Mouse (Mus musculus): Measurements from ENCODE around the gene Abracl. TPM values are rescaled to one million over a fixed set of nuclear protein-coding genes. Genes with fewer than 3 reads are reported as not detected.

The Abracl gene
- polyA plus RNA-seq, 1 experiment from 2014 or later: 147 TPM

DNA sequence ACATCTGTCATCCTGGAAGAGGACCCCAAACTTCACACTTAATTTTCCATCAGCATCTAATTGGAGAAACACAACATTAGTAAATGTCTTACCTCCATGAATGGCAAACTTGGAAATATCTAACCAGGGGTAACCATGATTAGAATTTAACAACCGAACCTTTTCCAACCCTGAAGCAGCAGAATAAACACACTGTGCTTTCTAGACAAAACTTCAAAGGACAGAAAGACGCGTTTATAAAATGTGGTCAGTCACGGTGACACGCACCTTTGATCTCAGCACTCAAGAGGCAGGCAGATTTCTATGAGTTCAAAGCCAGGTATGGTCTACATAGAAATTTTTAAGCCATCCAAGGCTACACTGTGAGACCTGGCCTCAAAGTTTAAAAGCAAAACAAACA is 11.3 kb downstream of the Abracl start:
- no peaks in the 10 kb centered on the region for H3K9me3 ChIP-seq
- H3K4me3 ChIP-seq: no peak overlapping the region
- no peaks in the 10 kb centered on the region for H3K27me3 ChIP-seq (ENCODE audit: poor library complexity, severe bottlenecking)
- WGBS: 92% methylated on average over 5 of the region's 5 CpGs
- H3K4me1 ChIP-seq: 0 out of 2 replicates have a peak, but pooled peaks cover 6% of the 10 kb centered on the region
- no peak overlapping the region for H3K27ac ChIP-seq
- H3K36me3 ChIP-seq (replicated peaks): peaks cover 75% of the 10 kb centered on the region
- no peak for DNase-seq (ENCODE audit: extremely low spot score, low spot score)

GRCm38 (mm10) chr10:18009744-18010143 is 13.3 kb downstream of the Abracl start:
- Histone ChIP-seq H3K27me3 (ENCODE audit: poor library complexity, severe bottlenecking) (no peaks in the 10 kb centered on the region), H3K36me3 (replicated peaks) (peaks cover 58% of the 10 kb centered on the region), H3K9me3 (no peaks in the 10 kb centered on the region), H3K27ac (no peak overlapping the region), H3K4me1 (0 out of 2 replicates have a peak, but pooled peaks cover 6% of the 10 kb centered on the region), H3K4me3 (no peak overlapping the region)
- DNase-seq (ENCODE audit: extremely low spot score, low spot score): no peak
- WGBS: 88% methylated on average over 1 of the region's 1 CpGs

DNA sequence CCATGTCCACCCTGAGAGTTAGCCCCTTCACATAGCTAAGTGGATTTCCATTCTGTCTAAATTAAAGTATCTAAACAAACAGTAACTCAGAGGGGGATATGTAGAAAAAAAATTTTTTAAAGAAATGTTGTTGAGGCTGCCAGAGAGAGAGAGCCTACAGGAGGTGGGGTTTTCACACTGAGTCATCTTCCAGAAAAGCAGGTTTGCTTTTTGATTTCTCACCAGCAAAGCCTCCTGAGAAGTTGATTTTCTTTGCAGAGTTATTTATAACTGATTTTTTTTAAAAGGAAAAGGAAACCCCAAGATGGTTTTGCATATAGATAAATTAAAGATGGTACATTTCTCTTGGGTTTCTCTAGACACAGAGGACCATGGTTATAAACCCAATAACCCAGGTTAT is 15.0 kb downstream of the Abracl start:
- Histone ChIP-seq H3K4me3 (no peak overlapping the region), H3K9me3 (no peaks in the 10 kb centered on the region), H3K4me1 (0 out of 2 replicates have a peak, but pooled peaks cover 6% of the 10 kb centered on the region), H3K27me3 (ENCODE audit: poor library complexity, severe bottlenecking) (no peaks in the 10 kb centered on the region), H3K27ac (no peak overlapping the region), H3K36me3 (replicated peaks) (peaks cover 42% of the 10 kb centered on the region)
- DNase-seq (ENCODE audit: extremely low spot score, low spot score): no peak

- Histone ChIP-seq H3K4me3 (no peak overlapping the region), H3K4me1 (0 out of 2 replicates have a peak, but pooled peaks cover 6% of the 10 kb centered on the region), H3K9me3 (no peaks in the 10 kb centered on the region), H3K36me3 (replicated peaks) (peaks cover 33% of the 10 kb centered on the region), H3K27ac (no peak overlapping the region), H3K27me3 (ENCODE audit: poor library complexity, severe bottlenecking) (no peaks in the 10 kb centered on the region)
- no peak for DNase-seq (ENCODE audit: extremely low spot score, low spot score)
- 90% methylated on average over 3 of the region's 3 CpGs for WGBS
Observed at GRCm38 (mm10) chr10:18007243-18007642, 15.8 kb downstream of the Abracl start.

DNA sequence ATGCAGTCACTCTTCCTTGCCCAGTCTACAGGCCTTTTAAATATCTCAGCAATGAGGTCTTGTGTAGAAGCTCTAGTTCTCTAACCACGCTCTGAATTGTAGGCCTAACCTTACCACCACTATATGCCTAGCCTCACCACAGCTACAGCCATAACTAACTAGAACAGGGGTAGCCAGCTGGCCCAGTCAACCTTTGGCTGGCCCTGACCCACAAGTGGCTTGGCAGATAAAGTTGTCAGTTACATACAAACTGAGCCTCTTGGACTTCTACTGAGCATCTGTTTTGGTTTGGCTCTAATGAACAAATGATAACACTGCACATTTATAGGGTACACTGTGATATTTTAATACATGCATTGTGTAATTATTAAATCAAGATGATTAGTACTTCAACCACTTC is 16.3 kb downstream of the Abracl start:
- no peak for DNase-seq (ENCODE audit: extremely low spot score, low spot score)
- no peaks in the 10 kb centered on the region for H3K9me3 ChIP-seq
- no peak overlapping the region for H3K27ac ChIP-seq
- no peaks in the 10 kb centered on the region for H3K27me3 ChIP-seq (ENCODE audit: poor library complexity, severe bottlenecking)
- no peak overlapping the region for H3K4me3 ChIP-seq
- H3K4me1 ChIP-seq: 0 out of 2 replicates have a peak, but pooled peaks cover 6% of the 10 kb centered on the region
- 83% methylated on average over 1 of the region's 1 CpGs for WGBS
- peaks cover 29% of the 10 kb centered on the region for H3K36me3 ChIP-seq (replicated peaks)

DNA sequence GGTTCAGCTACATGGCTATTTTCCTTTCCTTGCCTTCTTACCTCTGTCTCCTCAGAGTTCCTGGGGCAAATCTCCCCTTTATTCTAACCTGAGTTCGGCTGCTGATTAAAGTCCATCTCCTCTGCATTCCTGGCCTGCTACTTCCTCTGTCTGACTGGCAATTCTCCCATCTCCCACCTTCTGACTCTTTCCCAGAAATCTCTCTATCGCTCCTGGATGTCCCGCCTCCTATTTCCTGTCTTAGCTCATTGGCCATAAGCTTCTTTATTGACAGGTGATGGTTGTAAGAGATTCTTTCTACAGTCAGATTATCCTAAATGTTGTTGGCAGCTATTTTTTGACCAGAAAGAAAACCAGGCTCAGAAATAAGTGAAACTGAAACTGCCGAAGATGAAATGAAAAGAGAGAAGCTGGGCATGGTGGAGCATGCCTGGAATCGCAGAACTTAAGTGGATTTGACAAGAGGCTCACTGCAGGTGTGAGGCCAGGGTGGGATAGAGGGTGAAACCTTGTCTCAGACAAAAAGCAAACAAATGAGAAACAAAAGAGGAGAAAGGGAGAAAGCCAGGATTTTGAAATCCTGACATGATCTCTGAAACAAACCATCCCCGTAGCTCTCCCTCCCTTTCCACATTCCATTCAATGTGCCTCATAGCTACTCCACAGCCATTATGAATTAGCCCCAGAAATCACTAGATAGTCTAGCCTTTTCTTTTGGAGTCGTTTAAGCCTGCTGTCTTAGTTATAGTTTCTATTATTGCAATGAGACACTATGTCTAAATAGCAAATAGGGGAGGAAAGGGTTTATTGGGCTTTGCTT is 17.7 kb downstream of the Abracl start:
- Histone ChIP-seq H3K36me3 (replicated peaks) (peaks cover 18% of the 10 kb centered on the region), H3K27me3 (ENCODE audit: poor library complexity, severe bottlenecking) (no peaks in the 10 kb centered on the region), H3K9me3 (no peaks in the 10 kb centered on the region), H3K4me1 (0 out of 2 replicates have a peak, but pooled peaks cover under 1% of the 10 kb centered on the region), H3K4me3 (no peak overlapping the region), H3K27ac (no peak overlapping the region)
- WGBS: 88% methylated on average over 7 of the region's 7 CpGs
- DNase-seq (ENCODE audit: extremely low spot score, low spot score): no peak

- H3K27ac ChIP-seq: no peak overlapping the region
- no peak overlapping the region for H3K4me3 ChIP-seq
- peaks cover 7% of the 10 kb centered on the region for H3K36me3 ChIP-seq (replicated peaks)
- 84% methylated on average over 12 of the region's 12 CpGs for WGBS
- no peaks in the 10 kb centered on the region for H3K4me1 ChIP-seq
- DNase-seq (ENCODE audit: extremely low spot score, low spot score): no peak
- H3K27me3 ChIP-seq (ENCODE audit: poor library complexity, severe bottlenecking): no peaks in the 10 kb centered on the region
- no peaks in the 10 kb centered on the region for H3K9me3 ChIP-seq
Observed at GRCm38 (mm10) chr10:18003966-18004637, 19.0 kb downstream of the Abracl start.

GRCm38 (mm10) chr10:17990576-17990975 is 32.5 kb downstream of the Abracl start:
- Histone ChIP-seq H3K4me3 (no peak overlapping the region), H3K36me3 (replicated peaks) (no peaks in the 10 kb centered on the region)
- 87% methylated on average over 4 of the region's 4 CpGs for WGBS

DNA sequence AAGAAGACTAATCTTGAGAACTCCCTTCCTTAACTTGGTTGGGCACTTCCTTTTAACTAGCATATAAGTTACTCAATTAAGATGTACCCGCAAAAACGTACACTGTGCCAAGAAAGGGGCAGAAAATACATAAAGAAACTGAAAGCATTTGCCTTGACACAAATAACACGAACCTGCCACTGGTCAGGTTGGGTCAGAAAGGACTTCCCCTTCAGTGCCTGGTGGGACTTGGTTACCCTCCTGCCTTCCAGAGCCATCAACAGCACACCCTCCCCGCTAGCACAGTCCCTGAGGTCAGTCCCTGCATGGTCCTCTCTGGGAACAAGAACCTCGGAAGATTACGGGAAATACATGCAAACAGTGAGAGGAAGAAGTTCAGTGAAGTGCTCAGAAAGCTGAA is 34.0 kb downstream of the Abracl start:
- Histone ChIP-seq H3K9me3 (no peaks in the 10 kb centered on the region), H3K36me3 (replicated peaks) (no peaks in the 10 kb centered on the region), H3K4me1 (no peaks in the 10 kb centered on the region), H3K4me3 (no peak overlapping the region), H3K27ac (no peak overlapping the region), H3K27me3 (ENCODE audit: poor library complexity, severe bottlenecking) (no peaks in the 10 kb centered on the region)
- DNase-seq (ENCODE audit: extremely low spot score, low spot score): no peak
- 81% methylated on average over 6 of the region's 6 CpGs for WGBS

More at GRCm38 (mm10) chr10:17990576-17990975, 32.5 kb downstream of the Abracl start:
- Histone ChIP-seq H3K27ac (no peak overlapping the region), H3K9me3 (no peaks in the 10 kb centered on the region), H3K27me3 (ENCODE audit: poor library complexity, severe bottlenecking) (no peaks in the 10 kb centered on the region), H3K4me1 (no peaks in the 10 kb centered on the region)
- no peak for DNase-seq (ENCODE audit: extremely low spot score, low spot score)

DNA sequence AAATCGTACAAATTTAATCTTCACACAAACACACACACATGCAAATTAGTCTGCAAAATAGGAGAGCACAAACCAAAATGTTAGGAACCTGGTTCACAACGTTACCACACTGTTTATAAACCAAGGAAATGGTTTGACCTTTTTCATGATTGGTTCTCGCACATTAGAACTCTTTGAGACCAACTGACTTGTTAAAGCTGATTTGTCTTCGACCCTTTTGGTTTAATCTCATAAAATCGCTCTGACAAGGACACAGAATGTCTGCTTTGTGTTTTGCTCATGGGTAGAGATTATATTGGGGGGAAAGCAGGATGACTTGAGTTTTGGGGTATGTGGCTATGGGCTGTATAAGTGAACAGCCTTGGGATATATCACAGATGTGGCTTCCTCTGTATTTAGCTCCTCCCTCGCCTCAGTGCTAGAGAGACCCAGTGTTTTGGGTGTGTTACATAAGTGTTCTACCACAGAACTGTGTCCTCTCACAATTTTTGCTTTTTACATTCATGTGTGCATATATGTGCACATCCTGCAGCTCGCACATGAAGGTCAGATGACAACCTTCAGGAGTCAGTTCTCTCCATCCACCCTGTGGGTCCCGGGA is 35.2 kb downstream of the Abracl start:
- H3K4me1 ChIP-seq: no peaks in the 10 kb centered on the region
- no peak overlapping the region for H3K4me3 ChIP-seq
- H3K36me3 ChIP-seq (replicated peaks): no peaks in the 10 kb centered on the region
- H3K9me3 ChIP-seq: no peaks in the 10 kb centered on the region
- 87% methylated on average over 8 of the region's 8 CpGs for WGBS
- DNase-seq (ENCODE audit: extremely low spot score, low spot score): no peak
- no peak overlapping the region for H3K27ac ChIP-seq
- no peaks in the 10 kb centered on the region for H3K27me3 ChIP-seq (ENCODE audit: poor library complexity, severe bottlenecking)

GRCm38 (mm10) chr10:17983313-17983712 is 39.8 kb downstream of the Abracl start:
- no peaks in the 10 kb centered on the region for H3K9me3 ChIP-seq
- DNase-seq (ENCODE audit: extremely low spot score, low spot score): no peak
- WGBS: 92% methylated on average over 2 of the region's 2 CpGs
- H3K27ac ChIP-seq: no peak overlapping the region
- no peaks in the 10 kb centered on the region for H3K36me3 ChIP-seq (replicated peaks)
- H3K4me3 ChIP-seq: no peak overlapping the region
- no peaks in the 10 kb centered on the region for H3K27me3 ChIP-seq (ENCODE audit: poor library complexity, severe bottlenecking)
- H3K4me1 ChIP-seq: no peaks in the 10 kb centered on the region

DNA sequence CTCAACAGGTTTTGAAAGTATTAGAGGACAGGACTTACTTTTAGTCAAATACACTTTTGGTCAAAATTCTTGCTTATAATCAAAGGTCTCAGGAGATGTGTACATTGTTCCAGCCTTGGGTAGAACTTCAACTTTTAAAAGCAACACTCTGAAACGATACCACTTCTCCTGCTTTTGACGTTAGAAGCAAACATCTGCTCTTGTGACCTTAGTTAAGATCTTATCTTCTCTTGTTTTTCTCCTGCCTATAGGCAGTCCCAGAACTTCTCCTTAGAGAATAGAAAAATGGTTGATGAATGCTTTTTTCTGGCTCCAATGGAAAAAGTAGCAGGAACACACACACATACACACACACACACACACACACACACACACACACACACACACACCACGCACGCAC is 57.0 kb downstream of the Abracl start:
- no peaks in the 10 kb centered on the region for H3K4me1 ChIP-seq
- no peaks in the 10 kb centered on the region for H3K9me3 ChIP-seq
- H3K27me3 ChIP-seq (ENCODE audit: poor library complexity, severe bottlenecking): no peaks in the 10 kb centered on the region
- DNase-seq (ENCODE audit: extremely low spot score, low spot score): no peak
- H3K4me3 ChIP-seq: no peak overlapping the region
- H3K36me3 ChIP-seq (replicated peaks): no peaks in the 10 kb centered on the region
- 93% methylated on average over 4 of the region's 4 CpGs for WGBS
- no peak overlapping the region for H3K27ac ChIP-seq
